Mouse (Mus musculus) limb, embryonic 12.5 days (tissue): ENCODE data around the gene Dnaaf3. TPM values are rescaled to one million over a fixed set of nuclear protein-coding genes. Genes with fewer than 3 reads are reported as not detected.

Experiments
- ATAC-seq: fragments of 200-750 bp; cut with Nextera tagmentation; 2 replicates; pipeline ENCODE4 v1.8.0; 2017; ENCODE audit warnings: low read depth, moderate TSS enrichment; ENCODE audit not compliant: insufficient number of reproducible peaks, insufficient read depth, low FRiP score, low TSS enrichment
- H3K27ac ChIP-seq: fragments of 300-500 bp; sonication (generic); 2 replicates; pipeline ENCODE4 v1.5.1; 2016; ENCODE audit warnings: mild to moderate bottlenecking, moderate library complexity
- H3K27me3 ChIP-seq: fragments of 300-500 bp; sonication (generic); 2 replicates; pipeline ENCODE4 v1.6.1; 2016; ENCODE audit warnings: mild to moderate bottlenecking, moderate library complexity
- H3K36me3 ChIP-seq: fragments of 300-500 bp; sonication (generic); 2 replicates; pipeline ENCODE4 v1.6.1; 2016; ENCODE audit warnings: mild to moderate bottlenecking, moderate library complexity
- H3K4me1 ChIP-seq: fragments of 300-500 bp; sonication (generic); replicated peaks from 2 replicates; pipeline ENCODE4 v1.6.1; 2016
- H3K4me2 ChIP-seq: fragments of 300-500 bp; sonication (generic); 2 replicates; pipeline ENCODE4 v1.6.1; 2016; ENCODE audit warnings: mild to moderate bottlenecking, moderate library complexity
- H3K4me3 ChIP-seq: fragments of 300-500 bp; sonication (generic); replicated peaks from 2 replicates; pipeline ENCODE4 v1.5.1; 2016; ENCODE audit warnings: mild to moderate bottlenecking
- H3K9ac ChIP-seq: fragments of 300-500 bp; sonication (generic); replicated peaks from 2 replicates; pipeline ENCODE4 v1.6.1; 2016; ENCODE audit warnings: mild to moderate bottlenecking, moderate library complexity
- H3K9me3 ChIP-seq: fragments of 300-500 bp; sonication (generic); 2 replicates; pipeline ENCODE4 v1.6.1; 2016; ENCODE audit warnings: mild to moderate bottlenecking, moderate library complexity
- WGBS: fragments of 180-500 bp; shearing (Covaris S2); methylation state at CpG from one replicate; pipeline ENCODE4 v1.1.7; 2016; 5-methylcytosine and 5-hydroxymethylcytosine counted together
- polyA plus RNA-seq: library from polyadenylated mRNA; unstranded; fragments of >200 nt; fragmentation: Nextera tagmentation; extraction: Ambion mirVana; gene quantifications from 2 replicates; pipeline ENCODE4 v1.2.1, GENCODE M21; 2016

Gene Dnaaf3
- polyA plus RNA-seq, 1 experiment from 2014 or later = 3.7 TPM

DNA sequence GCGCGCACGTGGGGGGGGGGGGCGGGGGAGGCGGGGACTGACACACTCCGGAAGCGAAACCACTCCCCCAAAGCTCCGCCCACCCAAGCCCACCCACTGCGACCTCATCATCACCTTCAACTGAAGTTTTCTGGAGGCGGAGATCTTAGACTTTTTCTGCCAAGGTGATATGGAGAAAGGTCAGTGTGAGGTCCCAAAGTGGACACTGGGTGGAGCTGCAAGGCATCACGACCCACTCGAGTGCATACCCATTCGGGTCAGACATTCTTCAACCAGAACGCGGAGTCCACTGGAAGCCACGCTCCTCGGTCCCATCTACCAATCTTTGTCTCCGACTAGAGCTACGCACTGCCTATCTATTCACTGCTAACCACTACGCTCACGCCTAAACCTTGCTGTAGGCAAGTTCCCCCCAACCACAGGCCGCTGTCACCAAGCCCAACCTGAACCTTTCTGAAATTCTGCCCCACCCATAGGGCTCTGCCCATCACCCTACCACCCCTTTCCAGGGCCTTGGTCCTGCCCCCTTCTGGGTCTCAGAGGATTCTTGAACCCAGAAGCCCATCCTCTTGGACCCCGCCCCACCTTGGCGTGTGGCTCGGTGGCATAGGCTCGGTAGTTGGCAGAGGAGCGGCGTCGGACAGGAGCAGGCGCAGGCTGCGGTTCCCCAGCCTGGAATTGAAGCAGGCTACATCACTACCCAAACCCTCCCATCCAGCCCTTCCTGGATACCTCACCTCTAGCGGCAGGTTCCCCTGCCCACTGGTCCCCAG lies 10.8 kb downstream of the Dnaaf3 start:
- H3K9ac ChIP-seq = no peak overlapping the region; the same call in 1 of the 2 replicates
- H3K4me1 ChIP-seq = peaks cover 14% of the 10 kb centered on the region
- H3K36me3 ChIP-seq = no peaks in the 10 kb centered on the region

DNA sequence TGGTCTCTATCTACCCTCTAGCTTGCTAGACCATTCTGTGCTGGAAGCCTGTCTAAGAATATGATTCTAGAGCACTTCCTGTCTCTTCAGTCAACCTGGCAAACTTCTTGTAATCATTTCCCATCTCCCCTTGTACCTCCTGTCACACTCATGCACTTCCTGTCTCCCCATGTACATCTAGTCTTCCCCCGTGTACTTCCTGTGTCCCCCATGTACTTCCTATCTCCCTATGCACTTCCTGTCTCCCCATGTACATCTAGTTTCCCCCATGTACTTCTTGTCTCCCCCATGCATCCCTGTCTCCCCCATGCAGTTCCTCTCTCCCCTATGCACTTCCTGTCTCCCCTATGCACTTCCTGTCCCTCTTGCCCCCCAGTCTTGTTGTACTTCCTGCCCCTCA lies 13.8 kb downstream of the Dnaaf3 start:
- Histone ChIP-seq H3K27me3 (peaks cover 22% of the 10 kb centered on the region), H3K36me3 (no peaks in the 10 kb centered on the region), H3K4me1 (peaks cover 28% of the 10 kb centered on the region), H3K4me2 (no peak overlapping the region), H3K4me3 (no peak overlapping the region), H3K27ac (no peak overlapping the region), H3K9ac (no peak overlapping the region), H3K9me3 (no peaks in the 10 kb centered on the region)
- ATAC-seq = no peak
- 93% methylated on average over 1 of the region's 1 CpGs for WGBS

More for the DNA sequence above, 10.8 kb downstream of the Dnaaf3 start:
- Histone ChIP-seq H3K4me3 (peak overlapping the region; percentile 26), H3K4me2 (peak overlapping the region; percentile 50), H3K27ac (no peak overlapping the region), H3K9me3 (no peaks in the 10 kb centered on the region), H3K27me3 (peaks cover 22% of the 10 kb centered on the region)
- 33% methylated on average over 32 of the region's 32 CpGs for WGBS
- ATAC-seq = no peak

DNA sequence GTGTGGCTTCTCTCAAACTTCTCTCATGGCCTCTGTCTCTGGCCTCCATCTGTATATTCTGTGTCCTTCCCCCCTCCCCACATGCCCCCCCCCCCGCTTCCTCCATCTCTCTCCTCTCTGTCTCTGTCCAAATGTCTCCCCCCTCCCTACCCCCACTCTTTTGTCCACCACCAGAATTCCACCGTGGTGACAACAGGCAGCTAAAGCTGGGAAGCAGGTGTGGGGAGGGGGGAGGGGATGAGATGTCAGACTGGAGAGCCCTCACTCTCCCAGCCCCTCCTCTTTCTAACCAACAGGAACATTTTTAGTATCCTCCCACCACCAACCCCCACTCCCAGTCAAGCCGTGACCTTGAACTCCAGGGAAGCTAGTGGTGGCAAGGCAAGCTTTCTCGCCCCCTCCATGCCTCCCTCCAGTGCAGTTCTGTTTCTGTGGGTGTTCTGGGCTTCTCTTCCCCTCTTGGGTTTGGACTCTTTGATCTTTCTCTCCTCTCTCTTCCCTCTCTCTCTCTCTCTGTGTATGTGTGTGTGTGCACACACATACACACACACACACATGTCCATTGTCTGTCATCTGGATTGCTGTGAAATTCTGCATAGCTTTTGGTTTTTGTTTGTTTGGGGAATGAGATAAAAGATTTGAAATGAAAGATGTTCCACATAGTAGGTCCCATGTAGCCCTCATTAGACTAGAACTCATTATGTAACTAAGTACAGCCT lies 15.8 kb downstream of the Dnaaf3 start, which contains the start of gene Tnnt1:
Tnnt1 (minus strand) TSS at position 51 of the 719 bp plus-strand sequence.
- no peak within 1 kb of the TSS for H3K9ac ChIP-seq

DNA sequence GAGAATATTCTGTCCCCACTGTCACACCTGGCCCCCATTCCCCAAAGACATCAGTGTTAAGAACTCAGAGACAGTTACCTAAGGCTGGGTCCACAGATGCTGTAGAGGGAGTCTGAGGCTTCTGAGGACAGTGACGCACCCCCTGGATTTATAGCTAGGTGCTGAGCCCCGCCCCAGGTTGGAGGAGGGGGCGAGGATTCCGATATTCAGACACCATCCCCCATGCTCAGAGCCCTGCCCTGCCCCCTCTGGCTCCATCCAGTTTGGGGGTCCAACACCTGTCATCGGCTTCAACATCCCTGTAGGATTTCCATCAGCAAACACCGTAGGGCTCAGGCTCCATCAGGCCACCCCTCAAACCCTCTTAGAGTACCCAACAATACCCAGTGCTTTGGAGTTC lies 16.4 kb downstream of the Dnaaf3 start:
- Histone ChIP-seq H3K4me2 (peak overlapping the region; percentile 4; the same call in 1 of the 2 replicates), H3K27me3 (peaks cover 8% of the 10 kb centered on the region; the same call in 1 of the 2 replicates), H3K9ac (no peak overlapping the region), H3K9me3 (no peaks in the 10 kb centered on the region), H3K4me1 (peaks cover 28% of the 10 kb centered on the region), H3K36me3 (no peaks in the 10 kb centered on the region), H3K27ac (peak overlapping the region; percentile 62), H3K4me3 (peak overlapping the region; percentile 21; the same call in 1 of the 2 replicates)
- WGBS = 51% methylated on average over 6 of the region's 6 CpGs
- ATAC-seq = peak; percentile 21; the same call in 1 of the 2 replicates

More for the DNA sequence above, 15.8 kb downstream of the Dnaaf3 start, which contains the start of gene Tnnt1:
- Histone ChIP-seq H3K4me2 (peak within 1 kb of the TSS; percentile 4; the same call in 1 of the 2 replicates), H3K4me1 (peaks cover 28% of the 10 kb centered on the region), H3K27ac (peak within 1 kb of the TSS; percentile 62), H3K4me3 (peak within 1 kb of the TSS; percentile 21; the same call in 1 of the 2 replicates), H3K9me3 (no peaks in the 10 kb centered on the region), H3K27me3 (peaks cover 11% of the 10 kb centered on the region), H3K36me3 (no peaks in the 10 kb centered on the region)
- WGBS = 20% methylated on average over 4 of the region's 4 CpGs
- ATAC-seq = 0 out of 2 replicates have a peak, but pooled peaks have one; percentile 17

DNA sequence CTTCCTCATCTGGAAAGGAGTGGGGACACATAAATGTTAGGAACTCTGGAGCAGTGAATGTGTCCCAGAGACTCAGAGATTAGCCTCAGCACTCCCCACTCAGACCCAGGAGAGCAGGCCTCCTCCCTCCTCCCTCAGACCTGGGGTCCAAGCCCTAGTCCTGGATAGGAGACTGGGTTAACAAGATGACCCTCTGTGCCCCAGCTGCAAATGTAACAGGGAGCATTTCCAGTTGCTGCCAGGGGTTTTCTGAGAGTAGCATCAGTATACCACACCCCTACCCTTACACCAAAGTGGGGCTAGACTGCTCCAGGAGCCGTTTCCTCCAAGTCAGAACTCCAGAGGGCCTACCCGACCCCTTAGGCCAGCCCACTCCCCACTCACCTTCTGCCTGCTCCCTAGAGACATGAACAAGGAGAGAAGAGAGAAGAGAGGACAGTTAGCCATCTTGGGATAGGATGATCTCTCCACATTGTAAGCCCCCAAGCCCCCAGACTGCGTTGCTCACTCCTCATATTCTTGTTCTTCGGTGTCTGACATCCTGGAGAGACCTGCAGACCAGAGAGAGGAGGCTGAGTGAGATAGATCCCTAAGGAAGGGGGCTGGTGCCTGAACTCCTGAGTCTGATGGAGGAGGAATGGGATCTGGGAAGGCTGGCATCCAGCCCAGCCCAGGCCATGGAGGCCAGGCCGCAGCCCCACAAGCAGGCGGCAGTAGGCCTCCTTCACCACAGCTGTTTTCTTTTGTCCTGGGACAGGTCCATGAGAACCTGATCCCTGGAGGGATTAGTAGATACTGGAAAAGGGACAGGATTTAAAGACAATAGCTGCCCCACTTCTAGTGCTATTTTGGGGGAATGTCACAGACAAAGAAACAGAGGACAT lies 18.2 kb downstream of the Dnaaf3 start:
- Histone ChIP-seq H3K9ac (peak overlapping the region; percentile 48; the same call in 1 of the 2 replicates), H3K36me3 (no peaks in the 10 kb centered on the region), H3K4me3 (peak overlapping the region; percentile 13), H3K4me1 (peaks cover 21% of the 10 kb centered on the region), H3K9me3 (no peaks in the 10 kb centered on the region), H3K27ac (peak overlapping the region; percentile 59), H3K27me3 (no peaks in the 10 kb centered on the region; the same call in 1 of the 2 replicates), H3K4me2 (peak overlapping the region; percentile 27; the same call in 1 of the 2 replicates)
- no peak for ATAC-seq
- 65% methylated on average over 6 of the region's 6 CpGs for WGBS

DNA sequence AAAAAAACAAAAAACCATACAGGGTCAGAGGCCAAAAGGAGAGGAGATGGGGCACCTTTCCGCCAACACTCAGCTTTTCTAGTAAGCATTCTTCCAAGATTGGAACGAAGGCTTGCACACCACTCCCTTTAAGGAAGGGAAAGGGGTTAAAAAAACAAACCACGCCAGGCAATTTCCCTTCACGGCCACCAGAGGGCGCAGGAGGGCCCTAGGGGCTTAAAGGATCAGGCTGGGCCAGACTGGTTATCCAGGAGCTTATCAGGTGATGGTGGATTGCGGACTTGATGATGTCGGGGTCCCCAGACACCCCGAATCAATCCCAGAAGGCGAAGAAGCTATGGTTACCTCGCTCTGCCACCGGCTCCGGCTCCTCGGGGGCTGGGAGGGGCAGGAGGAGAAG lies 19.0 kb downstream of the Dnaaf3 start:
- H3K27ac ChIP-seq = 0 out of 2 replicates have a peak overlapping the region, but pooled peaks have one; percentile 59
- H3K9ac ChIP-seq = no peak overlapping the region
- no peak for ATAC-seq
- no peaks in the 10 kb centered on the region for H3K9me3 ChIP-seq
- H3K27me3 ChIP-seq = no peaks in the 10 kb centered on the region; the same call in 1 of the 2 replicates
- H3K36me3 ChIP-seq = no peaks in the 10 kb centered on the region
- WGBS = 29% methylated on average over 13 of the region's 13 CpGs
- peak overlapping the region; percentile 13 for H3K4me3 ChIP-seq
- peaks cover 21% of the 10 kb centered on the region for H3K4me1 ChIP-seq
- H3K4me2 ChIP-seq = 0 out of 2 replicates have a peak overlapping the region, but pooled peaks have one; percentile 27

DNA sequence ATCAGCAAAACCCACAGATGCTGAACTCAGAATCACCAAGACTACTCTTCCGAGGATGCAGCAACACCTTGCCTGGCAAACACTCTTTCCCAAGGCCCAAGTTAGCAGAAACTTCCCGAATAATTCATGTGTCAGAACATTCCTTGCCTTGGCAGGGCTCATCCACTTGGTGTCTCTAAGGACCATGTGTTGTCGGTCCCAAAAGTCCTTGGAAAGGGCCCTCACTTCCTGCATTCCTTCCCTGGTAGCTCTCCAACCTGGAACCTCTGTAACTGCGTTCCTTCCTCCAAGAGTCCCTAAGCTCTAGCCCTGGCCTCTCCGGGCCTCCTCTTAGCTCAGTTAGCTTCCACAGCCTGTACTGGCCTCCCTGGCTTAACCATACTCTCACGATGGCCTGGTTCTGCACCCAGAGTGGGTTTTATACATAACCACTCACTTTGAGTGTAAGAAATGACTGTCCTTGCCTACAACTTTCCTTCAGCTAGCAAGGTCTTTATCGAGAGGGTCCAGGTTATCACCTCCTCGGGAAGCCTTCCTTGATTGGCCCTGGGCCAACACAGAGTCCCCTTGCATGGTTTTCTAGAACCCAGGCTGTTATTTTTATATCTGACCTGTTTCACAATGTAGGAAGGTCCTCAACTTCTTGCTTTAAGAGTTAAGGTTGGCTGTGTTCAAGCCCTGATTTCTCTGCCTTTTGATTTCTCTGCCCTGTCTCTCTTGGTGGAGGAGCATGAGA lies 20.6 kb downstream of the Dnaaf3 start:
- Histone ChIP-seq H3K9me3 (no peaks in the 10 kb centered on the region), H3K4me2 (peak overlapping the region; percentile 4; the same call in 1 of the 2 replicates), H3K27me3 (no peaks in the 10 kb centered on the region; the same call in 1 of the 2 replicates), H3K4me3 (no peak overlapping the region), H3K27ac (no peak overlapping the region), H3K9ac (no peak overlapping the region), H3K36me3 (no peaks in the 10 kb centered on the region), H3K4me1 (peaks cover 21% of the 10 kb centered on the region)
- 76% methylated on average over 8 of the region's 8 CpGs for WGBS
- no peak for ATAC-seq

DNA sequence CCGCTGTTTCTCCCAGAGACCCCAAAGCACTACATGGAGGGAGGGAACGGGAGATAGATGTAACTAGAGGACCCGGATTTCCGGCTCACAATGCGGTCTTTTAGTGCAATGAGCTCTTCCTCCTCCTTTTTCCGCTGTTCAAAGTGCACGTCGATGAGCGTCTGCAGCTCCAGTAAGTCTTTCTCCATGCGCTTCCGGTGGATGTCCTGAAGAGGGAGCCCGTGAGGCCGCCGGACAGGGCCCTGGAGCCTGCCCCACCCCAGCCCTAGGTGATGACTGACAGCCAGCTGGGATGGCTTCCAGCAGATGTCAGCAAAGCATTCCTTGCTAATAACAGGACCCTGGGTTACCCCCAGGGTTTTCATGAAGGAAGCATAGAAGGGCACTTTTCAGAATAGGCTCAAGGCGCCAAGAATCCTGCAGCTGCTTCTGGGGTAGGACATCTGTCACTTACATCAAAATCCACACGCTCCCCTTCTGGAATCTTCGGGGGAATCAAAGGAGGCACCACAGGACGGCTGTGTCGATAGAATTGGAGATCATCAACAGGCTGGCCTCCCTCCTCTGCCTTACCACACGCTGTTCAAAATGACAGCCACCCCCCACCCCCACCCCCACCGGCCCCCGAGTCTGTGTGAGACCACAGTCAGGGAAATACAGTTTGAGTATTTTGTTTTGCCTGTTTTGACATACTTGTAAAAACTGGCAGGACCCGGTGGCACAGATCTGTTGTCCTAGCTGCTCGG lies 22.2 kb downstream of the Dnaaf3 start:
- Histone ChIP-seq H3K4me1 (peaks cover 10% of the 10 kb centered on the region), H3K27ac (no peak overlapping the region), H3K4me2 (peak overlapping the region; percentile 28), H3K4me3 (peak overlapping the region; percentile 11; the same call in 1 of the 2 replicates), H3K27me3 (no peaks in the 10 kb centered on the region; the same call in 1 of the 2 replicates), H3K9me3 (no peaks in the 10 kb centered on the region), H3K36me3 (no peaks in the 10 kb centered on the region), H3K9ac (no peak overlapping the region)
- ATAC-seq = peak; percentile 44; the same call in 1 of the 2 replicates
- WGBS = 19% methylated on average over 24 of the region's 24 CpGs

DNA sequence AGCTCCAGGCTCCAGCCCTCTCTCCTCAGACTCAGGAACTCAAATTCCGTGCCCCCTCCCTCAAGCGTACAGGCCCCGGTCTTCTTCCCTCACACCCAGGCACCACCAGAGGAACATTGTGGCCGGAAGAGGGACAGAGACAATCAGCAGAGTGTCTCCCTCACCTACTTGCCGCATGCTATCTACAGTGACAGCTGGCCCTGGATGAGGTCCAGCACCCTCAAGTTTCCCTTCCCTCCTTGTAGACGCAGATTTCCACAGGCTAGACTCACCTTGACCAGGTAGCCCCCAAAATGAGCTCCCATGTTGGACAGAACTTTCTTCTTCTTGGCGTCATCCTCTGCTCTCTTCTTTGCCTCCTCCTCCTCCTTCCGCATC lies 23.5 kb downstream of the Dnaaf3 start:
- no peak overlapping the region for H3K9ac ChIP-seq
- H3K27ac ChIP-seq = no peak overlapping the region
- H3K4me3 ChIP-seq = no peak overlapping the region
- peaks cover 1% of the 10 kb centered on the region; the same call in 1 of the 2 replicates for H3K4me1 ChIP-seq
- no peak overlapping the region for H3K4me2 ChIP-seq
- no peak for ATAC-seq
- WGBS = 95% methylated on average over 8 of the region's 8 CpGs
- H3K36me3 ChIP-seq = no peaks in the 10 kb centered on the region
- H3K9me3 ChIP-seq = no peaks in the 10 kb centered on the region
- no peaks in the 10 kb centered on the region; the same call in 1 of the 2 replicates for H3K27me3 ChIP-seq
